Mouse (Mus musculus): Measurements from ENCODE around the gene Noxa1.

Gene Noxa1

DNA sequence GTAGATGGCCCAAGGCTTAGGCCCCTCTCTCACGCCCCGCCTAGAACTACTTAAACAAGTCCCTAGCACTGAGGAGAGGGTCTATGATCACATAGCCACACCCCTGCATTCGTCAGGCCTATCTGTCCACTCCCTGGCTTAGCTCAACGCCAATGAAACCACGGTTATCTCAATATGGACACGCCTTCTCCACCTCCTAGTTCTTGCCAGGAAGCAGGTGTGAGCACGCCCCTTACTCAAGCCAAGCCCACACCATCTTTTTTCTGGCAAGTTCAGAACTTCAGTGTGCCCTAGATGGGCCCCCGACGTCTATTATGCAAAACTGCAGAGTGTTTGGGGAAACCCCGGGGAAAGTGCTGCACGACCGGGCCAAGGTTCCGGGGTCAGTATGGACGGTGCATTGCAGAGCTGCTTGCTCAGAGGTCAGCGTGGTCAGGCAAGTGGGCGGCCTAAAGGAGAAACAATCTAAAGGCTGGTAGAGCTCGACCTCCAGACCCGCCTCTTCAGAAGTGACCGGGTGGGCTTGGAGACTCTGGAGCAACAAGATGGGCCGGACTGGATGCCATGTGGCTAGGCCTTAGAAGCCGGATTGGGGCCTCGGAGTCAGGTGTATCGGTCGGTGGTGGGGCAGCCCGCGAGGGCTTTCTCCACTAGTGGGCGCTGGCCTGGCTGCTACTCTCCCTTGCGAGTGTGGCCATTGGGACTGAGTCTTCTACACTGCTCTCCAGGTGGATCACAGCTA lies at the start of gene Noxa1:
Noxa1 (minus strand) TSS at position 41 of the 742 bp plus-strand sequence.
- DNase-seq (ENCODE audit: low read depth, low spot score), result peak; percentile 66

DNA sequence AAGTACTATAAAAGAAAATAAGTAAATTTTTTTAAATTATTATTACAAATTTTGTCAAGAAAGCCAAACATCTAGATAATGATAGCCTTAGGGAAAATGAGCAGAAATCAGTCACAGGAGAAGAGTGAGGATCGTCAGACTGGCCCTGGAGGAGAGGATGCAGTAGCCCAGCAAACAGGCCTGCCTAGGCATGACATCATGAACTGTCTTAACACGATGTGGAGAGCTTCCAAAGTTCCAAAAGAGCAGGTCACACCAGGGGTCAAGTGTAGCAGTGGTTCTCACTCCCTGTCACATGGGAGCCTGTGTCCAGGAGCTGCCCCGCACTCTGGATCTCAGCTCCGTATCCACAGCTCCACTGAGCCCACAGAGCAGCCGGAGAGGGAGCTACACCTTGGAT lies 47.0 kb upstream of the Noxa1 start:
- no peak for DNase-seq (ENCODE audit: low read depth, low spot score)

DNA sequence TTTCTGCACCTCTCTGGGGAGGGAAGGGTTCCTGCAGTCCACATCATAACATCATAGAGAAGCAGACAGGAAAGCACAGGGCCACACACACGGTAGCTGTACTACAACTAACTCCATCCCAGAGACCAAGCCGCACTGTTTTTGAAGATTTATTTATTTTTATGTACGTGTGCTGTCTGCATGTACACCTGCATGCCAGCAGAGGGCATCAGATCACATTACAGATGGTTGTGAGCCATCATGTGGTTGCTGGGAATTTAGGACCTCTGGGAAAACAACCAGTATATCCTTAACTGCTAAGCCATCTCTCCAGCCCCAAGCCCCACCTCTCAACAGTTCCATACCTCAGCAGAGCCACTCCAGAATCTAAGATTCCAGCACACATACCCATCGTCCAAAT lies 46.2 kb upstream of the Noxa1 start:
- DNase-seq (ENCODE audit: low read depth, low spot score), result peak; percentile 76

DNA sequence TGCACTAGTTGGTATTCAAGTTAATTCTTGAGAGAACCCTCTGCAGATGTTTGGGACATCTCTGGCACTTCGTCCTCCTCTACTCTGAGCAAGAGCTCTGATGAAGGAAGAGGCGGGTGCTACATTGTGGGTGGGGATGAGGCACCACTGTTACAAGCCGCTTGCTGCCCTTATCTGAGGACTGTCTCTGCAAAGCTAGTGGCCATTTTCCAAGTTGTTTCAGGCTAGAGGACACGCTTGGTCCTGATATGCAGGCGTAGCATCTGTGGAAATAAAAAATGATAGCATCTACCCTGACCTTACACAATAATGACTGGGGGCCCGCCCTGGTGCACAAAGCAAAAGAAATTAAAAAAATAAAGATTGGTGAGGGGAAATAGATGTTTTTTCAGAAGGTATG lies 42.9 kb upstream of the Noxa1 start:
- no peak for DNase-seq (ENCODE audit: low read depth, low spot score)

DNA sequence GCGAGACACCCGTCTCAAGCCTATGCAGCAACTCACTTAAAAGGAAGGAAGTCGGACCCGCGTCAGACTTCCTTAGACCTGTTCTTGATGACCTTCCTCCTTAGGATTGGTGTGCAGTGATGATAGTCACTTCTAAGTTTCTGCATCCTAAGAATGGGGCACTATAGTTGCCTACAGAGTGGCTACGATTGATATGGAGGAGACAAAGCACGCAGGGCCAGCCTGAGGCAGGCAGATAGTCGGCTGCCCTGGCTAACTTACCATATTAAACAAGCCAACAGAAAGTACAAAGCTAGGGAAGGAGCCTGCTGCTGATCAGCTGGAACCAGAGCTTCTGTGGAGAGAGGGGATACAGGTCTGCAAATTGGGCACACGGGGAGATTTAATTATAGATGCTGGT lies 36.7 kb upstream of the Noxa1 start:
- DNase-seq (ENCODE audit: low read depth, low spot score), result no peak

DNA sequence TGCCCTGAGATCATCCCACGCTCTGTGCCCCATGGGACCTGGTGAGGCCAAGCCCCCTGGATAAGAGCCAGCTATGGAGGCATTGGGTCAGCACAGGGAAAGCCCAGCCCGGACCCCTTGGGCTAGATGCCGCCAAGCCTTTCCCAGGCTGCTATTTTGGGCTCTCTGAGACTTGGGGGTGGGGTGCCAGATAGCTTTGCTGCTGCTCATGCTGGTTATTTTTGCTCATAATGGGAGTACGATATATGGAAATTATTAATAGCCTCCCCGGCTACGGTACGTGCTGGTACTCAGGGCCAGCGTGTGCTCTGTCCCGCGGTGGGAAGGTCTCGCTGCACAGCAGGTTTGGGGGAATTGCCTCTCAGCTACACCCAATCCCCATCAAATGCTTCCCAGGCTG lies 33.1 kb upstream of the Noxa1 start:
- no peak for DNase-seq (ENCODE audit: low read depth, low spot score)

DNA sequence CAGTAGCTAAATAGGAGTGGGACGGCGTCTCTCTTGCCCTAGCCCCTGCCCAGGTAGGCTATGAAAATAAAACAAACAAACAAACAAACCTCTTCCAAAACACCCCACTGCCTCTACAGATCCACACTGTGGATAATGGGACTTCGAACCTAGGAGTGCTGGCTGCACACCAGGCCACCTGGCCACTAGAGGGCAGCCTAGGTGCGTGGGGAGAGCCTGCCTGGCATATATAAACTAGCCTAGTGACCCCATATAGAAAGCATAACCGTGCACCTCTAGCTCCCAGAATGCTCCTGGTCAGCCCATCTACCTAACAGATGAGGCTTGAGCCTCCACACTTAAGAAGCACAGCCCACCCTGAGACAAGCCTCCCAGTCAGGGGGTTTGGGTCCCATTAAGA lies 32.3 kb upstream of the Noxa1 start:
- peak; percentile 71 for DNase-seq (ENCODE audit: low read depth, low spot score)

DNA sequence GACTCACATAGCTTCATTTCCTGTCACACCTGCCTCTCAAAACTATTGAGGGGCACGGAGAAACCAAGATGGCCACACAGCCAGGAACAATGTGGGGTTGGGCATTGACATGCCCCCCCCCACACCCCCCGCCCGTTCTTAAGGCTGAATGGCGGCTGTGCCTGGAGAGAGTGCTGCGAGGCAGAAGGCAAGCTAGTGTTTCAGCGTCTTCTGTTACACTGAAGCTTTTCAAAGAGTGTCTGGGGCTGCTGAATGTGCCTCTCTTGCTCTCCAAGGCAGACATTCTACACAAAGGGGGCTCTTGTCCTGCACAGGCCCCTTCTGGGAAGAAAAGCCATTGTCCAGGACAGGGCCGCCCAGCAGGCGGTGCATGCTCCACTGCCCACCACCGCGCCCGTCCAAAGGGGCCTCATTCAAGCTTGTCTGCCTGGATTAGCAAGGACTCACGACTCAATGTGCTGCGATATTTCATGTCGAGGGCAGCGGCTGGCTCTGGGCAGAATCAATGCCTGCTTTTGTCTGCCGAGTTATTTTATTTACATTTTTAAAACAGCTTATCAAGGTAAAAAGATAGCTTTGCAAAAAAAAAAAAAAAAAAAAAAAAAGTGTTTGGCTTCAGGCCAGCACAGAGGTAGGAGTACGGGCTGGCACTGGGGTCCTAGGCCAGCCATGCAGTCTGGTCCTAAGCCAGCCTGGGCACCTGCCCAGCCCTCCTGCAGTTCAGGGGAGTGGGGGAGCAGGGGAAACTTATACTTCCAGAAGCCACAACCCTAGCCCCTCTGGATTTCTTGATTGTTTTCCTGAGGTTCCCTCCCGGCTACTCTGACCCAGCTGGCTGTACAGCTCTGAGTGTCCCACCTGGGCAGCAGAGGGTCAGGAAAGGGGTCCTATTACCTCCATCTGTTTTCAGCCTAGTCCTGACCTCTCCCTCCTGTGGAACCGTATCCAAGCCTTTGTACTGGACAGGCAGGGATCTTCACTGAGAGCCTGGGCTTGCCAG lies 31.4 kb upstream of the Noxa1 start:
- no peak for DNase-seq (ENCODE audit: low read depth, low spot score)

DNA sequence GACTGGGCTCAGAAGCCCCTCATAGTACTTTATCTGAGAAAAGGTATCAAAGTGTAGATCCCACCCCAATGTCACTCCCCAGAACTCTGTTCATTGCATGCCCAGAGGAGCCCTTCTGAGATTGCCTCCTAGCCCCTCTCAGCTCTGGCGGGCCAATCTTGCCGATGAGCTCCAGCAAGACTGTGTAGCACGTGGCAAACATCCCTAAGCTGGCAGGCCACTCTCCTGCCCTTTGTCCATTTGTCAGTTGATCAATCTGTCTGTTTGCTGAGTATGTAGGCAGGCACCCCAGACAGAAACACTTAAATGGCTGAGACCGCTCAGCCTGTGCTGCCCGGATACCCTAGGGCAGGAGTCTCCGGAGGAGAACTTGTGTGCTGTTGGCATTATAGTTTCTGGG lies 30.2 kb upstream of the Noxa1 start:
- no peak for DNase-seq (ENCODE audit: low read depth, low spot score)

DNA sequence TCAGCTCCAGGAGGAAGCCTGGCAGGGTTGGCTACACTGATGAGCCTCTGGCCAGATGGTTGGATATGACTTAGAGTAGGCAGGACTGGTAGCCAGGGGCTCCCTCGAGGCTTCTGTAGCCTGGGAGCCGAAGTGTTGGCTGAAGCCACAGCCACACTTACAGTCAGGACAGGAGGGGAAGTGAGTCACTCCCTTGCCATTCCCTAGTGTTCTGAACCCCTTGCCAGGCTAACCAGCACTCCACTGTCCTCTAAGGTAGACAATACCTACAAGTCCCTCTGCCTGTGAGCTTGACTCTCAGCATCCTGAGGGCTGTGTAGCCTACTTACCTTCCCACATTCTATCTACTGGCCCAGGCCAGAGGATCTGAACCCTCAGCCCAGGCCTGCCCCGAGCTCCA lies 29.5 kb upstream of the Noxa1 start:
- DNase-seq (ENCODE audit: low read depth, low spot score), result no peak

DNA sequence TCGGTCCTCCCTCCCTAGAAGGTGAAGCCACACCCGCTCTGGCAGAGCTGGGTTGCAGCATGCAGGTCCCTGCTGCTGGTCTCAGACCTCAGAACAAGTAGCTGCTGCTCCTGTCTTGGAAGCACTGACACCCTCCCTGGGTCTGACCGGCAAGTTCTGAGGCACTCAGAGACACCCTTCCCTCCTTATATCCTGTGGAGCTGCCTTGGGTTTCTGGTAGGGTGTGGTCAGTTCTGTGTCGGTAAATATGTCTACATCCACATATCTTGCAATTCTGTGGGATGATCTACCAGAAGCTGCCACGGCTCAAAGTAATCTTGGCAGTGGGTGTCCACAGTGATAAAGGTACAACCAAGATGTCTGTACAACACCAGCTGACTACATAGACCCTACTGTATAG lies 28.6 kb upstream of the Noxa1 start:
- DNase-seq (ENCODE audit: low read depth, low spot score), result no peak

DNA sequence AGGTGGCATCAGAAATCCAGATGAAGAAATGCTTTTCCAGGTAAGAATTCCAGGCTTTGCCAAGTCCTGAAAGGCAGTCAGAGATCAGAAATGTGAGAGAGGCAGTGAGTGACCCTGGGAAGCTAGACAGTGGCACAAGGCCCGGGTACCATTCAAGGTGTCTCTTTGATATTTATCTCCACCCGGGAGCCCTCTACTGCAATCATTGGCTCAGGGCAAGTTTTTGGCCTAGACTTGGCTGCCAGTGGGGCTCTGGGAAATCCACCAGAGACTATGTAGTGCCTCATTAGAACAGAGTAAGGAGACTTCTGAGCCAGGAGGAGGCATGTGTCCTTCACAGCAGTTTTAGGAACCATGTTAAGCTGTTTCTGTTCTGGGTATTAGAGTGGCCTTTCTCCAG lies 27.7 kb upstream of the Noxa1 start:
- no peak for DNase-seq (ENCODE audit: low read depth, low spot score)

DNA sequence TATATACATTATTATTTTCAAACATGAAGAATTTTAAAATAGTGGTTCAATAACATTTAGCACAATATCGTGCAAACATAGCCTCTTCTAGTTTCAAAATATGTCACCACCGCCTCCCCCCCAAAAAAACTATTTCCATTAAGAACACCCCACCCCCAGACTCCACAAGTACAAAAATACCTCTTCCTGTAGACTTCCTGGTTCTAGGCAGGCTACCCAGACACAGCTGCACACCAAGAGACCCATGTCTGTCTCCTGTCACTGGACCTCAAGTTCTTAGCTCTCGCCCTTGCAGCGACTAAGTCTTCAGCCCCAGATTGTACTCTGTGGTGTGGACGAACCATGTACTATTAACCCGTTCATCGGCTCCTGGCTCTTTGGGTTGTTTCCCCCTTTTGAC lies 26.0 kb upstream of the Noxa1 start:
- DNase-seq (ENCODE audit: low read depth, low spot score), result no peak

DNA sequence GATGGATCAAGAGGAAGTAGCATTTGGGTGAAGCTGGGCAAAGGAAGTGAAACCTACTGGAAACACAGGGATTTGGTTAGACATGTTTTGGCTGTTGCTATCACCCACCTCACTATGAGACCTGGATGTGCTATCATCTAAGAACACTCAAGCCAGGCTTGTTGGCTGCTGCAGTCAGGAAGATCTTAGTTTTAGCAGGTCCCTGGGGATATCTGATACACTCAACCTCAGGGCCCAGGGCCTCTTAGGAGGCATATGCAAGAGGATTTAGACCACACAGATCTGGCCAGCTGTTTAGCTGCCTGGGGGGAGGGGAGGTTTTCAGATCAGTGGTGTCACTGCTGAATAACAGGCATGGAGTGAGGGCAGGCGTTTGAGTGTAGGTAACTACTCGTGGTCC lies 20.5 kb upstream of the Noxa1 start:
- DNase-seq (ENCODE audit: low read depth, low spot score), result no peak

DNA sequence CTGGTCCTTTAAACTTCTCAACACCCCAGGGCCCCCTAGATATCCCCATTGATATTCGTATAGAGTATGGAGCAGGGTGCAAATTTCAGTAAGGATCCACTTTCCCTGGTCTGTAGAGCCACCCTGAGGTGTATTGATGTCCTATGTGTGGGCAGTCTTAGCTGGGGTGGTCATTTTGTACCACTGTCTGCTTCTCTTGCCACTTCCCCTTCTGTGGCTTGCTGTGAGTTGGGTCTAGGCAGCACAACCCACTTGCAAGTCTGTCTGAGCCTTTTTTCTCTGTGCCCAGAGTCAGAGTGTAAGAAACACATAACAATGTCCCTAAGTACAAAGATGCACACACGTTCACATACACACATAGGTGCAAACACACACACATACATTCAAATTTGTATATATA lies 19.4 kb upstream of the Noxa1 start:
- no peak for DNase-seq (ENCODE audit: low read depth, low spot score)

DNA sequence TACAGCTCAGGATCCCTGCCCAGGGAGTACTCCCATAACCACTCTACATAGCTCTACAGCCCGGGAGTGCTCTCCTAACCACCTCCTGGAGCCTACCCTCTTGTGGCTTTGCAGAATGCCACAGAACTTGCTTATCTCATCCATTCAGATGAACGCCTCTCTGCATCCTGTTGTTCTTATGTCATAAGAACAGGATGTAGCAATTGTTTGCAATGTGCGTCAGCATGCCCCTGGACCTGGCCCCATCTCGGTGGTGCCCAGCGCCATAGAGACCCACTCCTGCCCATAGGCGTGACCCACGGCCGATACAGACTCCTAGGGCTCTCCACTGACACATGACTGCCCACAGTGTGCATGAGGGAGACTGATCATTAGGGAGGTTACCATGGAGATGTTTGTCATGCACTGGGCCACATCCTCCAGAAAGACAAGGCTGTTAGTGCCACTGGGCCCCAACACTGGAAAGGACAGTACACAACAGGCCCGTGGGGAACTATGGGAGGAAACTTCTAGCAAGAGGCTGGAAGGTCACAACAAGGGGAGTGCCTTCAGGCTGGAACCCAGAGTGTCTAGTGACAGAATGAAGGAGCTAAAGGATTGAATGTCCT lies 16.3 kb upstream of the Noxa1 start:
- DNase-seq (ENCODE audit: low read depth, low spot score), result no peak

DNA sequence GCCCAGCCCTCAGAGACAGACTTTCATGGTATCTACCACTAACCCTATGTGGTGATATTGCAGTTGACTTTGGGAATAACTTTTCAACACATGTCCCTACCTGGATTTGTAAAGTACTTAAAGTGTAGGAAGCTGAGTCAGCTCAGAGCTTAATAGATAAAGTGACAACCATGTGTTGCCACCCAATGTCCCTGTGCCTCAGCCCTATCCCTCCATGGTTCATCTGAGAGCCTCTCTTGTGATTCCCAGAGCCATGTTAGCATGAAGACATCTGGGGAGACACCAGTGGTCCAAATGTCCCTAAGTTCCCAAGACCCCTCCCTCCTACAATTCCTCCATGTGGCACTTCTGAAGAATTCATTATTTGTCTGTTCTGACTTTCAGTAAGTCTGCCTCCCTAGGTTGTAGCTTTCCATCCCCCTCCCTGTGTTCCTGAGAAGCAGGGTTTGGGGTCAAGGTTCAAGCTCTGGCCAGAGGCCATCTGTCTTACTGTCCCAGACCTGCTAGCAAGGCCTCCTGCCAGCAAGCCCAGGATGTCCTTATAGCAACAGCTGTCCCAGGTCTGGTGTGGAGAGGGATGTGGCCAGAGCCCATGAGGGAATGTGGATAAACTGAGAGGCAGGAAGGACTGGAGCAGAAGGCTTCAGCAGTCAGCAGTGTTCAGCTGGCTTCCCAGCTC lies 15.7 kb upstream of the Noxa1 start:
- no peak for DNase-seq (ENCODE audit: low read depth, low spot score)

DNA sequence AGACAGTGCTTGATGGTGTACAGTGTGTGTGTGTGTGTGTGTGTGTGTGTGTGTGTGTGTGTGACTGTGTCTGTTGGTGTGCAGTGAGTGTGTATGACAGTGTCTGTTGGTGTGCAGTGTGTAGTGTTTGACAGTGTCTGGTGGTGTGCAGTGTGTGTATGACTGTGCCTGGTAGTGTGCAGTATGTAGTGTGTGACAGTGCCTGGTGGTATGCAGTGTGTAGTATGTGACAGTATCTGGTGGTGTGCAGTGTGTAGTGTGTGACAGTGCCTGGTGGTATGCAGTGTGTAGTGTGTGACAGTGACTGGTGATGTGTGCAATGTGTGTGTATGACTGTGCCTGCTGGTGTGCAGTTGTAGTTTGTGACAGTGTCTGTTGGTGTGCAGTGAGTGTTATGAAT lies 14.5 kb upstream of the Noxa1 start:
- no peak for DNase-seq (ENCODE audit: low read depth, low spot score)

DNA sequence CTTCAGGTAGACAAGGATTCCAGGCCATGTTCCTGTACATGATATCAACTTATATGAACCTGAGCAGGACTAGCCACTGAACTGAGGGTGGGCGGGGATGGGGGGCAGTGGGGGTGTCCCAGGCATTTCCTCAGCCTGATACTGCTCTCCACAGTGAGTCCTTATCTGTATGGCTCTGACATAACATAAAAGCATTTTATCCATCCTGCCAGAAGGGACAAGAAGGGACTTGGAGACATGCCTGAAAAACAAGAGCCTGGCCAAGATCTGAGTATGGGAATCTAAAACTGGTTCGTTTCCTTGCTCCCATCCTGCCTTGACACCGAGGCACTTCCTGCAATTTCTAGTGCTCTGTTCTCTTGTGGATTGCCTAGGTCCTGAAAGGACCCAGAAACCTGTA lies 11.1 kb upstream of the Noxa1 start:
- no peak for DNase-seq (ENCODE audit: low read depth, low spot score)

DNA sequence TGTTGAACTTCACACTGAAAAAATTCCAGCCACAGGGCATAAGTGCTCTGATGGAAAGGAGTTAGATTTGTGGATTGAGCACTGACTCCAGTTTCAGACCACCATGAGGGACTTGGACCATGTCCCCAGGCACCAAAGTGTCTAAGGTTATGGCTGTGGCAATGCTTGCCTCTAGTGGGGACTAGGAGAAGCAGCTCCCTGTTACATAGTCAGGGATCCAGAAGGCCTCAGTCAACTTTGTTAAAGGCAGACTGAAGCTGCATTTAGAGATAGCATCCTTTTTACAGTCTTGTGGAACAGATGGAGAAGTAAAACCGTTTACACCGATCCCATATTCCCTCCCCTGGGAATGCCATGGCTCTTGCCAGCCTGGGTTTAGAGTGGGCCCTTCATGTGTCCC lies 9.2 kb upstream of the Noxa1 start:
- no peak for DNase-seq (ENCODE audit: low read depth, low spot score)

DNA sequence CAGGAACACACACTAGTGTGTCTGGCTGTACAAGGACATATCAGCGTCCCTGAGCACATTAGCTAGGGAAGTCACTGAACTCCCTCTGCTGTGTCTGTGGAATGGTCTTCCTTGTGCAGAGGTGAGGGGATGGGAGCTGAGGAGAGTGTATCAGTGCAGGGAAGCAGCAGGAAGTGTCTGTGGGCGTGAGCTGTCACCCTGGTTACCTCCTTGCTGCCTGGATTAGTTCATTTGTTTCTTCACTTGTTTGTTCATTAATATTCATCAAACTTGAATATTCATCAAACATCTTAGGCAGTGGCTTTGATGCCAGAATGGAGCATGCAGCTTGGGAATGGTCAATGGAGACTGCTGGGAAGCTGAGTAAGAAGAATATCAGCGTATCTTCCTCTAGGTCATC lies 4.8 kb upstream of the Noxa1 start:
- DNase-seq (ENCODE audit: low read depth, low spot score), result peak; percentile 8

DNA sequence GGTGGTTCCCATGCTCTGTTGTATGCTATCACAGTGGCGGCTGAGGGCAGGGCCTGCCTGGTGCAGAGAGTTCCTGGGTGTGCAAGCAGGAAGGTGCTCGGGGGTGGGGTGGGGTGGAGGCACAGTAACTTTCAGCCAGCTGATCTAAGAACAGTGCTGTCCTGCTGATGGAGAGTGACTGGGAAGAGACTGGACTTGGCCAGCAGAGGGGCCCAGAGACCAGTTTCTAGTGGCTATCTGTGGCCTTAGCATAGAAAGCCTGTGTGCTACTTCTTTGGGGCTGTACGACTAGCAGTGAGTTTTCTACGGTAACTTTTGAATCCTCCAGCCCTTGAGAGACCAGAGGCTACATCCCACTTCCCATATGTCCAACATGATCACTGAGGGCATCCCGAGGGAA lies 4.0 kb upstream of the Noxa1 start:
- no peak for DNase-seq (ENCODE audit: low read depth, low spot score)
